Mouse (Mus musculus): ENCODE data around the gene Ybey. TPM values are rescaled to one million over a fixed set of nuclear protein-coding genes. Genes with fewer than 3 reads are reported as not detected.
A peak's percentile ranks its signal among the peaks of the same experiment; 100 is the strongest.

The Ybey gene
- total RNA-seq (2021), result 1 to 10 TPM; 3.5 to 3.8 TPM
- long read RNA-seq, experiment 1, full-length matches to known transcripts, result 3 of 3 reads
- long read RNA-seq, experiment 1, partial matches to known transcripts, result 0 of 3 reads
- long read RNA-seq, experiment 1, other reads (novel, unspliced or antisense), result 0 of 3 reads
- long read RNA-seq, experiment 2, full-length matches to known transcripts, result 5 of 10 reads
- long read RNA-seq, experiment 2, partial matches to known transcripts, result 3 of 10 reads
- long read RNA-seq, experiment 2, other reads (novel, unspliced or antisense), result 2 of 10 reads

- intact Hi-C loops (cut with DNase I; ENCODE audit: low total_unique reads), result no loop called here
- peak; percentile 90 for DNase-seq
These were observed at the start of gene Ybey, which contains the start of gene Mcm3ap for GRCm38 (mm10) chr10:76468203-76469162. TSS of gene Ybey (minus strand) at chr10:76469114. TSS of gene Mcm3ap (plus strand) at chr10:76468927.

- peak; percentile 84 for DNase-seq
- intact Hi-C loops (cut with DNase I; ENCODE audit: low total_unique reads), result no loop called here
These were observed 44.2 kb upstream of the Ybey start for GRCm38 (mm10) chr10:76512965-76513583.

- no peak for DNase-seq
- intact Hi-C loops (cut with DNase I; ENCODE audit: low total_unique reads), result no loop called here
These were observed 37.0 kb upstream of the Ybey start for GRCm38 (mm10) chr10:76505865-76506264.

- intact Hi-C loops (cut with DNase I; ENCODE audit: low total_unique reads), result no loop called here
These were observed 35.5 kb upstream of the Ybey start for GRCm38 (mm10) chr10:76504271-76504943.

GRCm38 (mm10) chr10:76497522-76497921 is 28.6 kb upstream of the Ybey start:
- no peak for DNase-seq
- intact Hi-C loops (cut with DNase I; ENCODE audit: low total_unique reads), result no loop called here

More at GRCm38 (mm10) chr10:76504271-76504943, 35.5 kb upstream of the Ybey start:
- DNase-seq, result no peak

GRCm38 (mm10) chr10:76496366-76496765 is 27.5 kb upstream of the Ybey start:
- DNase-seq, result no peak
- intact Hi-C loops (cut with DNase I; ENCODE audit: low total_unique reads), result no loop called here

GRCm38 (mm10) chr10:76495501-76495900 is 26.6 kb upstream of the Ybey start:
- no peak for DNase-seq
- intact Hi-C loops (cut with DNase I; ENCODE audit: low total_unique reads), result no loop called here

- intact Hi-C loops (cut with DNase I; ENCODE audit: low total_unique reads), result no loop called here
- DNase-seq, result no peak
These were observed 24.6 kb upstream of the Ybey start for GRCm38 (mm10) chr10:76493527-76493926.

- DNase-seq, result no peak
- intact Hi-C loops (cut with DNase I; ENCODE audit: low total_unique reads), result no loop called here
These were observed 20.3 kb upstream of the Ybey start for GRCm38 (mm10) chr10:76489205-76489604.

- DNase-seq, result no peak
- intact Hi-C loops (cut with DNase I; ENCODE audit: low total_unique reads), result no loop called here
These were observed 19.4 kb upstream of the Ybey start for GRCm38 (mm10) chr10:76488265-76488664.

- no peak for DNase-seq
- intact Hi-C loops (cut with DNase I; ENCODE audit: low total_unique reads), result no loop called here
These were observed 17.4 kb upstream of the Ybey start for GRCm38 (mm10) chr10:76486302-76486701.

- intact Hi-C loops (cut with DNase I; ENCODE audit: low total_unique reads), result no loop called here
- no peak for DNase-seq
These were observed 12.6 kb upstream of the Ybey start for GRCm38 (mm10) chr10:76481480-76481879.

- intact Hi-C loops (cut with DNase I; ENCODE audit: low total_unique reads), result no loop called here
- DNase-seq, result no peak
These were observed 11.9 kb upstream of the Ybey start for GRCm38 (mm10) chr10:76480851-76481250.

- no peak for DNase-seq
- intact Hi-C loops (cut with DNase I; ENCODE audit: low total_unique reads), result no loop called here
These were observed 4.8 kb upstream of the Ybey start for GRCm38 (mm10) chr10:76473759-76474158.

GRCm38 (mm10) chr10:76462721-76463120 is 6.2 kb downstream of the Ybey start:
- intact Hi-C loops (cut with DNase I; ENCODE audit: low total_unique reads), result no loop called here
- no peak for DNase-seq

GRCm38 (mm10) chr10:76462312-76462711 is 6.6 kb downstream of the Ybey start:
- DNase-seq, result no peak
- intact Hi-C loops (cut with DNase I; ENCODE audit: low total_unique reads), result no loop called here

GRCm38 (mm10) chr10:76461255-76461654 is 7.7 kb downstream of the Ybey start:
- intact Hi-C loops (cut with DNase I; ENCODE audit: low total_unique reads), result no loop called here
- DNase-seq, result no peak

- intact Hi-C loops (cut with DNase I; ENCODE audit: low total_unique reads), result loop anchor here (10.0 kb wide), 1 partner anchor 280 kb away; no protein-coding TSS in a partner anchor
These were observed 13.6 kb downstream of the Ybey start for GRCm38 (mm10) chr10:76455289-76455688.

GRCm38 (mm10) chr10:76448851-76449250 is 20.1 kb downstream of the Ybey start, which contains the start of gene 2610028H24Rik:
TSS of gene 2610028H24Rik (plus strand) at chr10:76449081.
- intact Hi-C loops (cut with DNase I; ENCODE audit: low total_unique reads), result no loop called here
- DNase-seq, result no peak

More at GRCm38 (mm10) chr10:76455289-76455688, 13.6 kb downstream of the Ybey start:
- DNase-seq, result peak; percentile 62
